Mouse (Mus musculus) cortical plate, adult 2 months (tissue): ENCODE data around the gene Trim33.

Experiments used
- CTCF ChIP-seq: fragments of 200-500 bp; IDR thresholded peaks from 2 replicates; pipeline ENCODE4 v1.5.1; 2011; ENCODE audit warnings: mild to moderate bottlenecking, control low read depth, low read length; ENCODE audit not compliant: insufficient read depth; ENCODE audit errors: extremely low read depth
- POLR2A ChIP-seq: fragments of 200-500 bp; IDR thresholded peaks from 2 replicates; pipeline ENCODE4 v1.6.1; 2011; ENCODE audit warnings: mild to moderate bottlenecking, low read length, control low read depth; ENCODE audit not compliant: insufficient read depth; ENCODE audit errors: extremely low read depth

DNA sequence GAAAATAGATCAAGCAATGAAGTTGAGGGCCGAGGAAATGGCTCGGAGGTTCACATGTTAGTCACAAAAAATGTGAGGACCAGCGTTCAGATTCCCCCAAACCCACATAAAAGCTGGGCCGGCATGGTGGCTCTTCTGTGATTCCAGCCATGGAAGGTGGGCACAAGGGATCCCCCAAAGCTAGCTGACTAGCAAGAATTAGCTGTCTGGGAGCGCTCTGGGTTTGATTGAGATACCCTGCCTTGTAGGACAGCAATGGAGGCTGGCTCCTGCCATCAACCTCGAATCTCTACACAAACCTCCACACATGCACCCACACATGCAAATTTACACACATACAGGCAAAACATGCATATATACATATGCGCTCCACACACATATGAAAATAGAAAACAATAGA, 105.4 kb downstream of the Trim33 start:
- no peak for TF ChIP-seq CTCF
- TF ChIP-seq POLR2A, result no peak
